Mouse (Mus musculus) liver, adult 2 months (tissue): ENCODE measurements around the gene Phldb2.

Source experiments
- CTCF ChIP-seq: fragments of 200-500 bp; IDR thresholded peaks from 2 replicates; pipeline ENCODE4 v1.5.1; 2011; ENCODE audit warnings: low read depth, low read length, control low read depth
- POLR2A ChIP-seq: fragments of 200-500 bp; IDR thresholded peaks from 2 replicates; pipeline ENCODE4 v1.6.1; 2011; ENCODE audit warnings: low read length, control low read depth; ENCODE audit not compliant: insufficient read depth; ENCODE audit errors: extremely low read depth

GRCm38 (mm10) chr16:45945174-45945631 lies 8.2 kb downstream of the Phldb2 start:
- TF ChIP-seq CTCF (no peak), POLR2A (no peak)
